Mouse (Mus musculus) midbrain, embryonic 12.5 days (tissue): ENCODE measurements around the gene Clcn5. TPM values are rescaled to one million over a fixed set of nuclear protein-coding genes. Genes with fewer than 3 reads are reported as not detected.

Experiments used
- ATAC-seq: fragments of 200-750 bp; cut with Nextera tagmentation; 2 replicates; pipeline ENCODE4 v1.8.0; 2017; ENCODE audit warnings: low read depth, moderate TSS enrichment, moderate library complexity; ENCODE audit not compliant: low FRiP score
- H3K27ac ChIP-seq: fragments of 300-500 bp; sonication (generic); replicated peaks from 2 replicates; pipeline ENCODE4 v1.5.1; 2016; ENCODE audit warnings: mild to moderate bottlenecking
- H3K27me3 ChIP-seq: fragments of 300-500 bp; sonication (generic); 2 replicates; pipeline ENCODE4 v1.6.1; 2016; ENCODE audit warnings: mild to moderate bottlenecking
- H3K36me3 ChIP-seq: fragments of 300-500 bp; sonication (generic); 2 replicates; pipeline ENCODE4 v1.6.1; 2016
- H3K4me1 ChIP-seq: fragments of 300-500 bp; sonication (generic); 2 replicates; pipeline ENCODE4 v1.6.1; 2016
- H3K4me2 ChIP-seq: fragments of 300-500 bp; sonication (generic); replicated peaks from 2 replicates; pipeline ENCODE4 v1.6.1; 2016; ENCODE audit warnings: mild to moderate bottlenecking, moderate library complexity
- H3K4me3 ChIP-seq: fragments of 300-500 bp; sonication (generic); 2 replicates; pipeline ENCODE4 v1.5.1; 2016; ENCODE audit warnings: mild to moderate bottlenecking
- H3K9ac ChIP-seq: fragments of 300-500 bp; sonication (generic); replicated peaks from 2 replicates; pipeline ENCODE4 v1.6.1; 2016; ENCODE audit warnings: mild to moderate bottlenecking, moderate library complexity
- H3K9me3 ChIP-seq: fragments of 300-500 bp; sonication (generic); 2 replicates; pipeline ENCODE4 v1.6.1; 2016; ENCODE audit warnings: mild to moderate bottlenecking
- WGBS: fragments of 180-500 bp; shearing (Covaris S2); methylation state at CpG from one replicate; pipeline ENCODE4 v1.1.7; 2016; 5-methylcytosine and 5-hydroxymethylcytosine counted together
- polyA plus RNA-seq: library from polyadenylated mRNA; unstranded; fragments of >200 nt; fragmentation: Nextera tagmentation; extraction: Ambion mirVana; gene quantifications from 2 replicates; pipeline ENCODE4 v1.2.1, GENCODE M21; 2016

The Clcn5 gene
- polyA plus RNA-seq, 1 experiment from 2014 or later, result 11.7 TPM

GRCm38 (mm10) chrX:7188311-7188807 lies 130.8 kb downstream of the Clcn5 start:
- Histone ChIP-seq H3K9me3 (no peaks in the 10 kb centered on the region), H3K4me2 (peak overlapping the region; percentile 50), H3K27me3 (no peaks in the 10 kb centered on the region), H3K36me3 (0 out of 2 replicates have a peak, but pooled peaks cover 2% of the 10 kb centered on the region), H3K9ac (peak overlapping the region; percentile 56), H3K27ac (peak overlapping the region; percentile 87), H3K4me3 (peak overlapping the region; percentile 45), H3K4me1 (no peaks in the 10 kb centered on the region)
- peak; percentile 93 for ATAC-seq
- WGBS, result 21% methylated on average over 17 of the region's 17 CpGs

GRCm38 (mm10) chrX:7187455-7188310 lies 131.5 kb downstream of the Clcn5 start:
- H3K4me1 ChIP-seq, result no peaks in the 10 kb centered on the region
- H3K36me3 ChIP-seq, result 0 out of 2 replicates have a peak, but pooled peaks cover 6% of the 10 kb centered on the region
- peak overlapping the region; percentile 56 for H3K9ac ChIP-seq
- peak overlapping the region; percentile 87 for H3K27ac ChIP-seq
- no peaks in the 10 kb centered on the region for H3K9me3 ChIP-seq
- no peaks in the 10 kb centered on the region for H3K27me3 ChIP-seq
- 32% methylated on average over 10 of the region's 10 CpGs for WGBS
- ATAC-seq, result no peak
- H3K4me2 ChIP-seq, result peak overlapping the region; percentile 50
- peak overlapping the region; percentile 45 for H3K4me3 ChIP-seq

- H3K27ac ChIP-seq, result no peak overlapping the region
- H3K4me3 ChIP-seq, result no peak overlapping the region
- 88% methylated on average over 5 of the region's 5 CpGs for WGBS
- no peaks in the 10 kb centered on the region for H3K9me3 ChIP-seq
- ATAC-seq, result no peak
- H3K36me3 ChIP-seq, result peaks cover 12% of the 10 kb centered on the region
- no peaks in the 10 kb centered on the region for H3K27me3 ChIP-seq
- no peaks in the 10 kb centered on the region for H3K4me1 ChIP-seq
- no peak overlapping the region for H3K4me2 ChIP-seq
- no peak overlapping the region for H3K9ac ChIP-seq
Observed at GRCm38 (mm10) chrX:7170156-7170555, 149.0 kb downstream of the Clcn5 start.

- H3K27me3 ChIP-seq, result no peaks in the 10 kb centered on the region
- H3K36me3 ChIP-seq, result peaks cover 12% of the 10 kb centered on the region
- no peaks in the 10 kb centered on the region for H3K9me3 ChIP-seq
- H3K27ac ChIP-seq, result no peak overlapping the region
- H3K4me3 ChIP-seq, result no peak overlapping the region
- no peak overlapping the region for H3K4me2 ChIP-seq
- ATAC-seq, result no peak
- no peaks in the 10 kb centered on the region for H3K4me1 ChIP-seq
- H3K9ac ChIP-seq, result no peak overlapping the region
- WGBS, result 92% methylated on average over 5 of the region's 5 CpGs
Observed at GRCm38 (mm10) chrX:7168799-7169198, 150.4 kb downstream of the Clcn5 start.

- Histone ChIP-seq H3K4me1 (0 out of 2 replicates have a peak, but pooled peaks cover 5% of the 10 kb centered on the region), H3K36me3 (peaks cover 12% of the 10 kb centered on the region), H3K27me3 (no peaks in the 10 kb centered on the region), H3K27ac (no peak overlapping the region), H3K4me3 (no peak overlapping the region), H3K4me2 (no peak overlapping the region), H3K9me3 (no peaks in the 10 kb centered on the region), H3K9ac (no peak overlapping the region)
- no peak for ATAC-seq
- WGBS, result 82% methylated on average over 3 of the region's 3 CpGs
Observed at GRCm38 (mm10) chrX:7157976-7158375, 161.2 kb downstream of the Clcn5 start.

GRCm38 (mm10) chrX:7156026-7156732 lies 163.0 kb downstream of the Clcn5 start:
- ATAC-seq, result peak; percentile 77
- Histone ChIP-seq H3K9me3 (no peaks in the 10 kb centered on the region), H3K27me3 (no peaks in the 10 kb centered on the region), H3K36me3 (peaks cover 8% of the 10 kb centered on the region), H3K9ac (no peak overlapping the region), H3K27ac (no peak overlapping the region), H3K4me3 (no peak overlapping the region), H3K4me2 (no peak overlapping the region), H3K4me1 (0 out of 2 replicates have a peak, but pooled peaks cover 5% of the 10 kb centered on the region)
- 42% methylated on average over 6 of the region's 6 CpGs for WGBS

GRCm38 (mm10) chrX:7150129-7150528 lies 169.0 kb downstream of the Clcn5 start:
- ATAC-seq, result no peak

GRCm38 (mm10) chrX:7146156-7146555 lies 173.0 kb downstream of the Clcn5 start:
- Histone ChIP-seq H3K27me3 (no peaks in the 10 kb centered on the region), H3K9ac (no peak overlapping the region), H3K36me3 (no peaks in the 10 kb centered on the region), H3K4me1 (no peaks in the 10 kb centered on the region), H3K4me2 (no peak overlapping the region), H3K27ac (no peak overlapping the region), H3K9me3 (no peaks in the 10 kb centered on the region), H3K4me3 (no peak overlapping the region)
- 74% methylated on average over 7 of the region's 7 CpGs for WGBS
- no peak for ATAC-seq

More at GRCm38 (mm10) chrX:7150129-7150528, 169.0 kb downstream of the Clcn5 start:
- Histone ChIP-seq H3K4me2 (no peak overlapping the region), H3K27ac (no peak overlapping the region), H3K4me1 (no peaks in the 10 kb centered on the region), H3K36me3 (no peaks in the 10 kb centered on the region), H3K9ac (no peak overlapping the region), H3K27me3 (no peaks in the 10 kb centered on the region), H3K9me3 (no peaks in the 10 kb centered on the region), H3K4me3 (no peak overlapping the region)
- 78% methylated on average over 4 of the region's 4 CpGs for WGBS

GRCm38 (mm10) chrX:7121618-7122280 lies 197.4 kb downstream of the Clcn5 start:
- Histone ChIP-seq H3K4me2 (no peak overlapping the region), H3K9ac (no peak overlapping the region), H3K27ac (no peak overlapping the region), H3K9me3 (no peaks in the 10 kb centered on the region), H3K4me3 (no peak overlapping the region), H3K27me3 (no peaks in the 10 kb centered on the region), H3K4me1 (no peaks in the 10 kb centered on the region), H3K36me3 (no peaks in the 10 kb centered on the region)
- no peak for ATAC-seq
- WGBS, result 84% methylated on average over 4 of the region's 4 CpGs

- H3K27ac ChIP-seq, result no peak overlapping the region
- no peak overlapping the region for H3K9ac ChIP-seq
- H3K4me2 ChIP-seq, result no peak overlapping the region
- H3K4me3 ChIP-seq, result no peak overlapping the region
- 87% methylated on average over 3 of the region's 3 CpGs for WGBS
- no peaks in the 10 kb centered on the region for H3K27me3 ChIP-seq
- H3K36me3 ChIP-seq, result no peaks in the 10 kb centered on the region
- H3K9me3 ChIP-seq, result no peaks in the 10 kb centered on the region
- no peak for ATAC-seq
- H3K4me1 ChIP-seq, result no peaks in the 10 kb centered on the region
Observed at GRCm38 (mm10) chrX:7114885-7115284, 204.3 kb downstream of the Clcn5 start.
